Mouse (Mus musculus): ENCODE data around the gene Il21.
A peak's percentile ranks its signal among the peaks of the same experiment; 100 is the strongest.

Gene Il21

GRCm38 (mm10) chr3:37232586-37233222, at the start of gene Il21:
Gene Il21 (minus strand): TSS chr3:37232636.
- no peak for DNase-seq

- no peak for DNase-seq
Measured at GRCm38 (mm10) chr3:37280871-37281270, 48.4 kb upstream of the Il21 start.

- DNase-seq = no peak
Measured at GRCm38 (mm10) chr3:37280221-37280620, 47.8 kb upstream of the Il21 start.

- DNase-seq = no peak
Measured at GRCm38 (mm10) chr3:37274661-37275060, 42.2 kb upstream of the Il21 start.

- no peak for DNase-seq
Measured at GRCm38 (mm10) chr3:37273092-37273491, 40.7 kb upstream of the Il21 start.

- peak in 1 of 2 experiments; percentile 13 for DNase-seq
Measured at GRCm38 (mm10) chr3:37271209-37271608, 38.8 kb upstream of the Il21 start.

GRCm38 (mm10) chr3:37269926-37270325, 37.5 kb upstream of the Il21 start:
- DNase-seq = no peak

GRCm38 (mm10) chr3:37268338-37268737, 35.9 kb upstream of the Il21 start:
- DNase-seq = no peak

GRCm38 (mm10) chr3:37259331-37259999, 27.0 kb upstream of the Il21 start:
- DNase-seq = no peak

- no peak for DNase-seq
Measured at GRCm38 (mm10) chr3:37257776-37258175, 25.3 kb upstream of the Il21 start.

- no peak for DNase-seq
Measured at GRCm38 (mm10) chr3:37250967-37251366, 18.5 kb upstream of the Il21 start.

- DNase-seq = no peak
Measured at GRCm38 (mm10) chr3:37235025-37235424, 2.6 kb upstream of the Il21 start.

GRCm38 (mm10) chr3:37231153-37231552, 1.3 kb downstream of the Il21 start:
- no peak for DNase-seq

- DNase-seq = no peak
Measured at GRCm38 (mm10) chr3:37229082-37229829, 3.2 kb downstream of the Il21 start.

GRCm38 (mm10) chr3:37225124-37225523, 7.3 kb downstream of the Il21 start:
- no peak for DNase-seq

- no peak for DNase-seq
Measured at GRCm38 (mm10) chr3:37219071-37219470, 13.4 kb downstream of the Il21 start.

GRCm38 (mm10) chr3:37205226-37205800, 27.1 kb downstream of the Il21 start:
- peak; percentile 11 to 48 for DNase-seq

- DNase-seq = no peak
Measured at GRCm38 (mm10) chr3:37204556-37204955, 27.9 kb downstream of the Il21 start.

GRCm38 (mm10) chr3:37203984-37204428, 28.4 kb downstream of the Il21 start:
- DNase-seq = peak; percentile 37 to 67

GRCm38 (mm10) chr3:37202856-37203255, 29.6 kb downstream of the Il21 start:
- DNase-seq = no peak

- DNase-seq = no peak
Measured at GRCm38 (mm10) chr3:37201122-37201916, 31.1 kb downstream of the Il21 start.

- DNase-seq = no peak
Measured at GRCm38 (mm10) chr3:37198302-37198701, 34.1 kb downstream of the Il21 start.

GRCm38 (mm10) chr3:37191953-37192352, 40.5 kb downstream of the Il21 start:
- DNase-seq = no peak

Data from thymus, adult 18-20 months (tissue).